Comparison of ENCODE assay signal across 18 mouse cellular contexts in genomic region chr6:121086226-121086625, GRCm38 (mm10). TPM values are rescaled to one million over a fixed set of nuclear protein-coding genes. Genes with fewer than 3 reads are reported as not detected.
DNase-seq lines count a peak whose midpoint lies in the region; ATAC-seq and TF ChIP-seq lines count a peak whose summit lies in the region.
"Had no signal": no experiment of that assay in that cellular context is flagged by ENCODE, and none has a peak within 500 bp of the region (broad histone marks: within the 10 kb centered on the region; RNA-seq: fewer than 3 reads in every experiment).

No protein-coding gene starts in this region.

- TF ChIP-seq EP300 in lung, postnatal 0 days (IDR thresholded peaks at IDR 0.05): no peak
- no peak for TF ChIP-seq EP300 in stomach, postnatal 0 days (optimal IDR thresholded peaks at IDR 0.05)

- DNase-seq in cerebellum, adult 2 months: no peak
- no peak for DNase-seq in hindbrain, embryonic 10.5 days (ENCODE audit: low spot score)
- no peak for DNase-seq in hindbrain, embryonic 14.5 days (ENCODE audit: low spot score)
- DNase-seq in lung, postnatal 0 days (ENCODE audit: low spot score): no peak
- no peak for DNase-seq in lung, adult 2 months
- DNase-seq in stomach, postnatal 0 days (ENCODE audit: low spot score): no peak
- no peak for DNase-seq in layer of hippocampus, postnatal 14 days (ENCODE audit: low spot score in 2 of 2)
- DNase-seq: cerebellum, adult 11 months; cerebellum, postnatal 36 days; heart, adult 11 months; midbrain, embryonic 14.5 days; spleen, adult 18-20 months; thymus, postnatal 14 days had no signal

- no peak for TF ChIP-seq CTCF in cerebellum, adult 2 months (IDR thresholded peaks at IDR 0.05; ENCODE audit: borderline replicate concordance, insufficient read depth, low read depth, low read length)
- no peak for TF ChIP-seq CTCF in lung, postnatal 0 days (IDR thresholded peaks at IDR 0.05)
- TF ChIP-seq CTCF in lung, adult 2 months (IDR thresholded peaks at IDR 0.05; ENCODE audit: insufficient read depth, low read length): no peak
- TF ChIP-seq CTCF in stomach, postnatal 0 days (IDR thresholded peaks at IDR 0.05; ENCODE audit: low read depth): no peak

- peak overlapping the region; percentile 8; the same call in 1 of the 2 replicates for H3K27ac ChIP-seq in cerebellum, adult 2 months (ENCODE audit: insufficient read depth, low read length)
- H3K27ac ChIP-seq in hindbrain, embryonic 10.5 days: peak overlapping the region; percentile 50; the same call in 1 of the 2 replicates
- H3K27ac ChIP-seq in hindbrain, embryonic 14.5 days: no peak overlapping the region
- peak overlapping the region; percentile 15; the same call in 1 of the 2 replicates for H3K27ac ChIP-seq in lung, postnatal 0 days (ENCODE audit: low read length)
- 0 out of 2 replicates have a peak overlapping the region, but pooled peaks have one; percentile 13 for H3K27ac ChIP-seq in stomach, postnatal 0 days (replicated peaks)
- H3K27ac ChIP-seq: forebrain, embryonic 12.5 days; hindbrain, embryonic 13.5 days; stomach, embryonic 15.5 days had no signal

- no peak overlapping the region for H3K9ac ChIP-seq in hindbrain, embryonic 14.5 days
- H3K9ac ChIP-seq in lung, postnatal 0 days (replicated peaks; ENCODE audit: low read depth): no peak overlapping the region
- no peak overlapping the region for H3K9ac ChIP-seq in stomach, postnatal 0 days (ENCODE audit: low read length)
- H3K9ac ChIP-seq: forebrain, embryonic 12.5 days; hindbrain, embryonic 13.5 days; stomach, embryonic 15.5 days had no signal

- H3K27me3 ChIP-seq in cerebellum, adult 2 months (ENCODE audit: control insufficient read depth, insufficient read depth, low read length): no peaks in the 10 kb centered on the region
- H3K27me3 ChIP-seq in hindbrain, embryonic 10.5 days (ENCODE audit: insufficient read depth, poor library complexity, severe bottlenecking): no peaks in the 10 kb centered on the region
- no peaks in the 10 kb centered on the region for H3K27me3 ChIP-seq in hindbrain, embryonic 14.5 days (ENCODE audit: control insufficient read depth, insufficient read depth, low read length)
- H3K27me3 ChIP-seq in lung, postnatal 0 days (replicated peaks; ENCODE audit: insufficient read depth, low read length): no peaks in the 10 kb centered on the region
- H3K27me3 ChIP-seq in stomach, postnatal 0 days (ENCODE audit: control insufficient read depth, insufficient read depth, low read length): no peaks in the 10 kb centered on the region
- H3K27me3 ChIP-seq: forebrain, embryonic 12.5 days; hindbrain, embryonic 13.5 days; stomach, embryonic 15.5 days had no signal

- peaks cover 16% of the 10 kb centered on the region; the same call in 1 of the 2 replicates for H3K36me3 ChIP-seq in hindbrain, embryonic 10.5 days
- H3K36me3 ChIP-seq in hindbrain, embryonic 14.5 days (replicated peaks; ENCODE audit: control insufficient read depth, insufficient read depth): no peaks in the 10 kb centered on the region
- no peaks in the 10 kb centered on the region for H3K36me3 ChIP-seq in lung, postnatal 0 days (ENCODE audit: insufficient read depth, low read length)
- no peaks in the 10 kb centered on the region for H3K36me3 ChIP-seq in stomach, postnatal 0 days (ENCODE audit: control insufficient read depth, insufficient read depth, low read length)
- H3K36me3 ChIP-seq: forebrain, embryonic 12.5 days; stomach, embryonic 15.5 days had no signal

- ATAC-seq in cerebellum, adult (ENCODE audit: insufficient number of reproducible peaks, low FRiP score, low TSS enrichment): no peak
- ATAC-seq in hindbrain, embryonic 14.5 days (ENCODE audit: low FRiP score): no peak
- no peak for ATAC-seq in lung, postnatal 0 days
- ATAC-seq in stomach, postnatal 0 days (ENCODE audit: low FRiP score, low TSS enrichment): peak; percentile 26; the same call in 1 of the 2 replicates
- ATAC-seq: intestine, embryonic 16.5 days had no signal

- H3K4me3 ChIP-seq in cerebellum, adult 2 months (replicated peaks; ENCODE audit: insufficient read depth, low read depth, low read length): no peak overlapping the region
- no peak overlapping the region for H3K4me3 ChIP-seq in hindbrain, embryonic 10.5 days
- H3K4me3 ChIP-seq in hindbrain, embryonic 14.5 days (replicated peaks; ENCODE audit: low read length): no peak overlapping the region
- H3K4me3 ChIP-seq in lung, postnatal 0 days (ENCODE audit: low read depth, low read length): no peak overlapping the region
- H3K4me3 ChIP-seq in lung, adult 2 months (replicated peaks; ENCODE audit: extremely low read depth, low read depth, low read length): no peak overlapping the region
- no peak overlapping the region for H3K4me3 ChIP-seq in stomach, postnatal 0 days (ENCODE audit: low read depth, low read length)
- H3K4me3 ChIP-seq: forebrain, embryonic 12.5 days; hindbrain, embryonic 13.5 days; stomach, embryonic 15.5 days had no signal

- H3K4me2 ChIP-seq in hindbrain, embryonic 14.5 days (replicated peaks): no peak overlapping the region
- H3K4me2 ChIP-seq in lung, postnatal 0 days (replicated peaks; ENCODE audit: low read depth, low read length): no peak overlapping the region
- no peak overlapping the region for H3K4me2 ChIP-seq in stomach, postnatal 0 days (replicated peaks; ENCODE audit: low read depth)
- H3K4me2 ChIP-seq: forebrain, embryonic 12.5 days; hindbrain, embryonic 13.5 days; stomach, embryonic 15.5 days had no signal

- H3K9me3 ChIP-seq in hindbrain, embryonic 10.5 days: 0 out of 2 replicates have a peak, but pooled peaks cover 11% of the 10 kb centered on the region
- H3K9me3 ChIP-seq in hindbrain, embryonic 14.5 days (ENCODE audit: control insufficient read depth, low read length): no peaks in the 10 kb centered on the region
- H3K9me3 ChIP-seq in lung, postnatal 0 days (ENCODE audit: low read length): no peaks in the 10 kb centered on the region
- no peaks in the 10 kb centered on the region for H3K9me3 ChIP-seq in stomach, postnatal 0 days (ENCODE audit: control insufficient read depth, low read length)
- H3K9me3 ChIP-seq: forebrain, embryonic 12.5 days; stomach, embryonic 15.5 days had no signal

- 51% methylated on average over 9 of the region's 9 CpGs for WGBS in cerebellum, adult 2 months
- 88% methylated on average over 9 of the region's 9 CpGs for WGBS in hindbrain, embryonic 10.5 days
- 91% methylated on average over 9 of the region's 9 CpGs for WGBS in hindbrain, embryonic 14.5 days
- 87% methylated on average over 9 of the region's 9 CpGs for WGBS in lung, postnatal 0 days
- WGBS in lung, adult 2 months: 82% methylated on average over 9 of the region's 9 CpGs
- 83% methylated on average over 9 of the region's 9 CpGs for whole genome bisulfite sequencing in stomach, postnatal 0 days

- H3K4me1 ChIP-seq in cerebellum, adult 2 months (ENCODE audit: control insufficient read depth, insufficient read depth, low read length): peaks cover 52% of the 10 kb centered on the region
- peaks cover 50% of the 10 kb centered on the region for H3K4me1 ChIP-seq in hindbrain, embryonic 10.5 days (replicated peaks)
- peaks cover 24% of the 10 kb centered on the region for H3K4me1 ChIP-seq in hindbrain, embryonic 14.5 days (replicated peaks; ENCODE audit: control insufficient read depth, insufficient read depth, low read length)
- peaks cover 21% of the 10 kb centered on the region; the same call in 1 of the 2 replicates for H3K4me1 ChIP-seq in lung, postnatal 0 days (ENCODE audit: insufficient read depth, low read depth, low read length)
- H3K4me1 ChIP-seq in lung, adult 2 months (ENCODE audit: control insufficient read depth, insufficient read depth, low read length): peaks cover 18% of the 10 kb centered on the region
- H3K4me1 ChIP-seq in stomach, postnatal 0 days (replicated peaks; ENCODE audit: control insufficient read depth, insufficient read depth): peaks cover 11% of the 10 kb centered on the region; the same call in 1 of the 2 replicates

- no peak for TF ChIP-seq POLR2A in cerebellum, adult 2 months (IDR thresholded peaks at IDR 0.05; ENCODE audit: borderline replicate concordance, insufficient read depth, low read length)
- TF ChIP-seq POLR2A in lung, adult 2 months (IDR thresholded peaks at IDR 0.05; ENCODE audit: borderline replicate concordance, extremely low read depth, low read depth, low read length): no peak

RNA-seq across cellular contexts. Expression of gene Mical3, which starts 44.6 kb away (rescaled TPM):
- 75.7 and 82.7 TPM in 2 replicates for polyA plus RNA-seq in cerebellum, adult 2 months (2012; rRNA removed)
- polyA plus RNA-seq in hindbrain, embryonic 10.5 days (2016; fragmentation: Nextera tagmentation; extraction: Ambion mirVana): 10.3 and 11.8 TPM in 2 replicates
- 44.6 and 49.4 TPM in 2 replicates for polyA plus RNA-seq in hindbrain, embryonic 14.5 days (2014; fragmentation: Nextera tagmentation; extraction: Ambion mirVana)
- 12.6 and 12.8 TPM in 2 replicates for polyA plus RNA-seq in lung, postnatal 0 days (2015; fragmentation: Nextera tagmentation; extraction: Ambion mirVana)
- polyA plus RNA-seq in lung, adult 2 months (2012; rRNA removed): 17.8 and 24.3 TPM in 2 replicates
- 4.1 and 4.5 TPM in 2 replicates for polyA plus RNA-seq in stomach, postnatal 0 days (2015; fragmentation: Nextera tagmentation; extraction: Ambion mirVana)
- 10 to 100 TPM; 95.3 to 96.0 TPM for total RNA-seq in layer of hippocampus, postnatal 14 days (2021)
